Mouse (Mus musculus) left cerebral cortex, postnatal 36 days (tissue): Measurements from ENCODE around the gene Anp32b. TPM values are rescaled to one million over a fixed set of nuclear protein-coding genes. Genes with fewer than 3 reads are reported as not detected.
A peak's percentile ranks its signal among the peaks of the same experiment; 100 is the strongest.

Experiments used
- DNase-seq, 2 experiments: peaks; one replicate each; pipeline ENCODE4 v3.0.0; 2021 to 2022; ENCODE audit warnings: low spot score in 2 of 2, mixed read lengths in 1 of 2
- intact Hi-C: fragments of 180-260 bp; cut with DNase I; formaldehyde crosslinking; loops from one replicate; pipeline ENCODE4 v1.15.1; 2025
- total RNA-seq, 2 experiments: library from RNA; stranded (reverse); gene quantifications; 2 replicates each; pipeline ENCODE4 v1.2.3; 2021

Gene Anp32b
- total RNA-seq, 2 experiments from 2014 or later, result 38.3 to 47.4 TPM

GRCm38 (mm10) chr4:46498511-46498910, 47.8 kb downstream of the Anp32b start:
- DNase-seq, result no peak
- intact Hi-C loops, result no loop called here

- intact Hi-C loops, result no loop called here
- peak in 1 of 2 experiments; percentile 33 for DNase-seq
Measured at GRCm38 (mm10) chr4:46498976-46499375, 48.3 kb downstream of the Anp32b start.

- intact Hi-C loops, result no loop called here
- DNase-seq, result no peak
Measured at GRCm38 (mm10) chr4:46502606-46503502, 52.2 kb downstream of the Anp32b start.

GRCm38 (mm10) chr4:46503881-46504280, 53.2 kb downstream of the Anp32b start:
- no peak for DNase-seq
- intact Hi-C loops, result no loop called here

- intact Hi-C loops, result loop anchor here (5.0 kb wide), 1 partner anchor 152 kb away; no protein-coding TSS in a partner anchor
- DNase-seq, result no peak
Measured at GRCm38 (mm10) chr4:46505361-46506057, 54.8 kb downstream of the Anp32b start.

GRCm38 (mm10) chr4:46506801-46507610, 56.3 kb downstream of the Anp32b start:
- peak; percentile 93 to 94 for DNase-seq
- intact Hi-C loops, result loop anchor here (5.0 kb wide), 1 partner anchor 150 kb away; no protein-coding TSS in a partner anchor

GRCm38 (mm10) chr4:46507736-46508460, 57.2 kb downstream of the Anp32b start:
- DNase-seq, result peak; percentile 37 to 56
- intact Hi-C loops, result loop anchor here (2.0 to 5.0 kb wide), 2 partner anchors 95 to 149 kb away; partner anchors contain the start of gene Coro2a

- intact Hi-C loops, result no loop called here
- no peak for DNase-seq
Measured at GRCm38 (mm10) chr4:46520491-46520890, 69.8 kb downstream of the Anp32b start.

GRCm38 (mm10) chr4:46521457-46521856, 70.8 kb downstream of the Anp32b start:
- DNase-seq, result no peak
- intact Hi-C loops, result no loop called here

Other genes starting within 250 kb of the Anp32b start
- gene Foxe1, start 107.3 kb upstream of the Anp32b start, total RNA-seq, result not detected
- 1 to 10 TPM; 3.6 to 4.9 TPM for gene Trmo, start 61.5 kb upstream of the Anp32b start, total RNA-seq
- not detected for gene Hemgn, start 37.4 kb upstream of the Anp32b start, total RNA-seq
- gene Nans, start 38.3 kb downstream of the Anp32b start, total RNA-seq, result 10 to 100 TPM; 16.6 to 17.6 TPM
- 1 to 10 TPM; 1.2 to 1.3 TPM for gene Trim14, start 85.2 kb downstream of the Anp32b start, total RNA-seq
- gene Coro2a, start 151.3 kb downstream of the Anp32b start, total RNA-seq, result 10 to 100 TPM; 27.2 to 29.4 TPM
- gene Tbc1d2, start 199.3 kb downstream of the Anp32b start, total RNA-seq, result 1 to 10 TPM; 2.7 to 3.8 TPM